Mouse (Mus musculus) spleen, adult 18-20 months (tissue): ENCODE data around the gene Angptl6.
A peak's percentile ranks its signal among the peaks of the same experiment; 100 is the strongest.

Experiments used
- DNase-seq, 2 experiments: peaks; one replicate each; pipeline ENCODE4 v3.0.0; 2022; ENCODE audit warnings: mixed read lengths in 2 of 2

The Angptl6 gene

GRCm38 (mm10) chr9:20879097-20879792 lies at the start of gene Angptl6:
Gene Angptl6 (minus strand): TSS chr9:20879727.
- no peak for DNase-seq

- DNase-seq, result no peak
Observed at GRCm38 (mm10) chr9:20923258-20923657, 43.7 kb upstream of the Angptl6 start.

GRCm38 (mm10) chr9:20916160-20916559 lies 36.6 kb upstream of the Angptl6 start:
- DNase-seq, result peak in 1 of 2 experiments; percentile 16

GRCm38 (mm10) chr9:20909948-20910347 lies 30.4 kb upstream of the Angptl6 start:
- no peak for DNase-seq

GRCm38 (mm10) chr9:20902174-20902491 lies 22.6 kb upstream of the Angptl6 start:
- DNase-seq, result no peak

- peak in 1 of 2 experiments; percentile 31 for DNase-seq
Observed at GRCm38 (mm10) chr9:20901466-20902173, 22.1 kb upstream of the Angptl6 start.

GRCm38 (mm10) chr9:20898511-20899073 lies 19.1 kb upstream of the Angptl6 start, which contains the start of gene Eif3g:
Gene Eif3g (minus strand): TSS chr9:20898623.
- peak; percentile 71 to 86 for DNase-seq

GRCm38 (mm10) chr9:20897736-20898510 lies 18.4 kb upstream of the Angptl6 start:
- DNase-seq, result no peak

GRCm38 (mm10) chr9:20895382-20895781 lies 15.9 kb upstream of the Angptl6 start:
- no peak for DNase-seq

GRCm38 (mm10) chr9:20894629-20895028 lies 15.1 kb upstream of the Angptl6 start:
- no peak for DNase-seq

- DNase-seq, result no peak
Observed at GRCm38 (mm10) chr9:20893590-20894343, 14.2 kb upstream of the Angptl6 start.

GRCm38 (mm10) chr9:20893069-20893468 lies 13.5 kb upstream of the Angptl6 start:
- DNase-seq, result no peak

- DNase-seq, result no peak
Observed at GRCm38 (mm10) chr9:20892104-20892653, 12.7 kb upstream of the Angptl6 start.

DNA sequence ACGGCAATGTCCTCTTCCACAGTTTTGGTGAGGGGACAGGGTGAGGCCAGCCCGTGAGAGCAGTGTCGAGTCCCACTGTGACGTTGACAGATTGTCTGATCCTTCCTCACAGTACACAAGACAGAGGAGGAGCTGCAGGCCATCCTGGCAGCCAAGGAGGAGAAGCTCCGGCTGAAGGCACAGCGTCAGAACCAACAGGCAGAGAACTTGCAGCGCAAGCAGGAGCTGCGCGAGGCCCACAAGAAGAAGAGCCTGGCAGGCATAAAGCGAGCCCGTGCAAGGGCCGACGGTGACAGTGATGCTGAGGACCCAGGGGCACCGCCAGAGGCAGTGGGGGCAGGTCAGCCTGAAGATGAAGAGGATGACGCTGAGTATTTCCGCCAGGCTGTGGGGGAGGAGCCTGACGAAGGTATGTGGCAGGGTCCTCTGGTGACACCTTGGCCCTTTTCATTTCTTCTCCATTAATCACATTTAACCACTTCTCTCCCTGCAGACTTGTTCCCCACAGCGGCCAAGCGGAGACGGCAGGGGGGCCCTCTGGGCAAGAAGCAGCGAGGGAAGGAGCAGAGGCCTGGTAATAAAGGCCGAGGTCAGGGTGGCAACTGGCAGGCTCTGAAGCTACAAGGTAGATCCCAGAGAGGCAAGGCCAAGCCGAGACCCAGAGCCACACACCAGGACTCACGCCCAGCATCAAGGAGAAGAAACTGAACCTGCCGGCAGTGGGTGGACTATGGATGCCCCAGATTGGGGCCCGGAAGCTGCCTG lies 12.0 kb upstream of the Angptl6 start:
- no peak for DNase-seq

DNA sequence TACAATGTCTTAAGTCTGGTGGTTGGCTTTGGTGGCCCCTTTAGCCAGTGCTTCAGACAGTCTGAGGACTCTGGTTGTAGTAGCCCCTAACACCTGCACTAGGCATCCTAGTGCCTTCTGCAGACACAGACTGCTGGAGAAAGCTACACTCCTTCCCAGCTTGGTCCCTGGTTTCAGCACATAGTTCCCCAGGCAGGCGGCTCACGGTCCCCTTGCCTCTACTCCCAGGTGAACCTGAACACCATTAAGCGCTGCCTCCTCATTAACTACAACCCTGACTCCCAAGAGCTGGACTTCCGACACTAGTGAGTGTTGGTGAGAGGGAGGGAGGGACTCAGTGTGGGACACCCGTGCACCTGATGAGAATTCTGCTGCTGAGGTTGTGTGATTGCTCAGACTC lies 10.9 kb upstream of the Angptl6 start:
- no peak for DNase-seq

DNA sequence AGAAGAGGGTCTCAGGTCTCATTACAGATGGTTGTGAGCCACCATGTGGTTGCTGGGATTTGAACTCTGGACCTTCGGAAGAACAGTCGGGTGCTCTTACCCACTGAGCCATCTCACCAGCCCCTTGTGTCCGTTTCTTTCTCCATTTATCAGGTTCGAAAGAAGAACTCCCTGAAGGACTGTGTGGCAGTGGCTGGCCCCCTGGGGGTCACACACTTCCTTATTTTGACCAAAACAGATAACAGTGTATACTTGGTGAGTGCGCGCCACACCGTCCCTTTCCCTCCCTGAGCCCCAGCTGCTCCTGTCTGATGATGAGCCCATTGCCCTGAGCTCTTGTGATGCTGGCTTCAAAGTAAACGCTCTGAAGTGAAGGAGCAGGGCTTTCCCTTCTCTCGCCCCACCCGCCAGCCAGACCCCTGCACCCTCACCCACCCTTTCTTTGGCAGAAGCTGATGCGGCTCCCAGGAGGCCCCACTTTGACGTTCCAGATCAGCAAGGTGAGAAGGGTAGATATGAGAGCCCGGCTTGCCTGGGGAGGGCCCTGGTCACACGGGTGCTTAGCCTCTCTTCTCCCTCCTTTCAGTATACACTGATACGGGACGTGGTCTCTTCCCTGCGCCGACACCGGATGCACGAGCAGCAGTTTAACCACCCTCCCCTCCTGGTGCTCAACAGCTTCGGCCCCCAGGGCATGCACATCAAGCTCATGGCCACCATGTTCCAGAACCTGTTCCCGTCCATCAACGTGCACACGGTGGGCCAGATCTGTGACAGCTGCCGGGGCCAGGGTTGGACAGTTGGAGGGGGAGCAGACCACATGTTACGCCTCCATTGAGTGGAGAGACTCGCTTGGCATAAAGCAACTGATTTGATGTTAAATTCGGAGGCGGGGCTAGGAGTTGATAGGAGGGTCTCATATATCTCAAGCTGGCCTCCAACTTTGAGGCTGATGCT lies 9.9 kb upstream of the Angptl6 start:
- DNase-seq, result peak in 1 of 2 experiments; percentile 38

DNA sequence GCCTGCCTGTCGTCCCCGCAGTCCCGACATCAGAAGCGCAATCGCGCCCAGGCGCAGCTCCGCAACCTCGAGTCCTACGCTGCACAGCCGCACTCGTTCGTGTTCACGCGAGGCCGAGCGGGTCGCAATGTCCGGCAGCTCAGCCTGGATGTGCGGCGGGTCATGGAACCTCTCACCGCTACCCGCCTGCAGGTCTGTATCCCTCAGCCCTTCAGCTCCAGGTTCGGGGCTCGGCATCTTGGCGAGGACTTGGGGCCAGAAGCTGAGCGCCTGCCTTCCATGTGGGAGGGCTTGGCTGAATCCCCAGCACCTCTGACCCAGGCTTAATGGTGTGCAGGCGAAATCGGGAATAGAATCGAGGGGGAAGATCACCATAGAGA lies 8.8 kb upstream of the Angptl6 start:
- DNase-seq, result no peak

- DNase-seq, result peak; percentile 89 to 90
Observed at GRCm38 (mm10) chr9:20887704-20888385, 8.3 kb upstream of the Angptl6 start, which contains the start of gene Ppan. Gene Ppan (plus strand): TSS chr9:20888175.

DNA sequence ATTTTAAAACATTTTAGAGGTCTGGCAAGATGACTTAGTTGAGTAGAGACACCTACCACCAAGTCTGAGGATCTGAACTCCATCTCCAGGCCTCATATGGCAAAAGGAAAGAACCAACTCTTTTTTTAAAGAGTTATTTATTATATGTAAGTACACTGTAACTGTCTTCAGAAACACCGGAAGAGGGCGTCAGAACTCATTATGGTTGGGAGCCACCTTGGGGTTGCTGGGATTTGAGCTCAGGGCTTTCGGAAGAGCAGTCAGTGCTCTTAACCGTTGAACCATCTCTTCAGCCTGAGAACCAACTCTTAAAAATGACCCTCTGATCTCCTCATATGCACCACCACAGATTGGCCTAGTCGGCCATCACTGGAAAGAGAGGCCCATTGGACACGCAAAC lies 7.7 kb upstream of the Angptl6 start:
- no peak for DNase-seq

GRCm38 (mm10) chr9:20886563-20886962 lies 7.0 kb upstream of the Angptl6 start:
- no peak for DNase-seq
